Mouse (Mus musculus) kidney, embryonic 16.5 days (tissue): ENCODE data around the gene Gm21887. TPM values are rescaled to one million over a fixed set of nuclear protein-coding genes. Genes with fewer than 3 reads are reported as not detected.
A peak's percentile ranks its signal among the peaks of the same experiment; 100 is the strongest.
"Not testable (repeated sequence)": the region's sequence is repeated elsewhere in the genome, so short reads cannot be mapped to it uniquely, and the experiment has no call there.

Experiments
- ATAC-seq: fragments of 200-750 bp; cut with Nextera tagmentation; 2 replicates; pipeline ENCODE4 v1.8.0; 2017; ENCODE audit warnings: moderate TSS enrichment; ENCODE audit not compliant: low FRiP score, low TSS enrichment
- H3K27ac ChIP-seq: fragments of 300-500 bp; sonication (generic); 2 replicates; pipeline ENCODE4 v1.5.1; 2014; ENCODE audit warnings: low read length
- H3K27me3 ChIP-seq: fragments of 300-500 bp; sonication (generic); 2 replicates; pipeline ENCODE4 v1.6.1; 2014; ENCODE audit warnings: low read length, control low read depth, mixed read lengths; ENCODE audit not compliant: insufficient read depth
- H3K36me3 ChIP-seq: fragments of 300-500 bp; sonication (generic); 2 replicates; pipeline ENCODE4 v1.6.1; 2014; ENCODE audit warnings: low read length, control low read depth, mixed read lengths; ENCODE audit not compliant: insufficient read depth
- H3K4me1 ChIP-seq: fragments of 300-500 bp; sonication (generic); 2 replicates; pipeline ENCODE4 v1.6.1; 2014; ENCODE audit warnings: low read length, control low read depth, mixed read lengths; ENCODE audit not compliant: insufficient read depth
- H3K4me2 ChIP-seq: fragments of 300-500 bp; sonication (generic); replicated peaks from 2 replicates; pipeline ENCODE4 v1.6.1; 2014; ENCODE audit warnings: low read depth, low read length
- H3K4me3 ChIP-seq: fragments of 300-500 bp; sonication (generic); 2 replicates; pipeline ENCODE4 v1.5.1; 2014; ENCODE audit warnings: mild to moderate bottlenecking, low read length
- H3K9ac ChIP-seq: fragments of 300-500 bp; sonication (generic); replicated peaks from 2 replicates; pipeline ENCODE4 v1.6.1; 2014; ENCODE audit warnings: low read length
- H3K9me3 ChIP-seq: fragments of 300-500 bp; sonication (generic); 2 replicates; pipeline ENCODE4 v1.6.1; 2016; ENCODE audit warnings: low read length, control low read depth
- WGBS: fragments of 180-500 bp; shearing (Covaris S2); extraction: QIAGEN DNeasy Blood & Tissue Kit; methylation state at CpG from one replicate; pipeline ENCODE4 v1.1.7; 2014; 5-methylcytosine and 5-hydroxymethylcytosine counted together
- polyA plus RNA-seq: library from polyadenylated mRNA; unstranded; fragments of >200 nt; fragmentation: Nextera tagmentation; extraction: Ambion mirVana; gene quantifications from 2 replicates; pipeline ENCODE4 v1.2.1, GENCODE M21; 2015

The Gm21887 gene
- polyA plus RNA-seq, 1 experiment from 2014 or later, result 162 TPM

- H3K27ac ChIP-seq, H3K4me3 ChIP-seq, H3K4me2 ChIP-seq, H3K4me1 ChIP-seq, H3K9ac ChIP-seq, ATAC-seq, H3K27me3 ChIP-seq: not testable (repeated sequence)
- peaks cover 35% of the 10 kb centered on the region for H3K9me3 ChIP-seq
- H3K36me3 ChIP-seq, result peaks cover 12% of the 10 kb centered on the region
- 100% methylated on average over 1 of the region's 10 CpGs for WGBS
Observed at GRCm38 (mm10) chrX:170011529-170011879, 2.0 kb downstream of the Gm21887 start.

GRCm38 (mm10) chrX:170013421-170013820, 4.0 kb downstream of the Gm21887 start:
- not testable (repeated sequence) for H3K27me3 ChIP-seq, H3K9ac ChIP-seq, H3K4me1 ChIP-seq, H3K27ac ChIP-seq, H3K4me3 ChIP-seq, H3K4me2 ChIP-seq, ATAC-seq
- peaks cover 27% of the 10 kb centered on the region for H3K9me3 ChIP-seq
- no CpG with 5 or more reads among the region's 13 CpGs for WGBS
- H3K36me3 ChIP-seq, result peaks cover 23% of the 10 kb centered on the region

DNA sequence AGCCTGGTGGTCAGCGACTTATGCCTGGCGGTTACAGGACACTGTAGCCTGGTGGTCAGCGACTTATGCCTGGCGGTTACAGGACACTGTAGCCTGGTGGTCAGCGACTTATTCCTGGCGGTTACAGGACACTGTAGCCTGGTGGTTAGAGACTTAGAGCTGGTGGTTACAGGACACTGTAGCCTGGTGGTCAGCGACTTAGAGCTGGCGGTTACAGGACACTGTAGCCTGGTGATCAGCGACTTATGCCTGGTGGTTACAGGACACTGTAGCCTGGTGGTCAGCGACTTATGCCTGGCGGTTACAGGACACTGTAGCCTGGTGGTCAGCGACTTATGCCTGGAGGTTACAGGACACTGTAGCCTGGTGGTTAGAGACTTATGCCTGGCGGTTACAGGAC, 4.6 kb downstream of the Gm21887 start:
- H3K4me3 ChIP-seq, H3K27ac ChIP-seq, H3K4me1 ChIP-seq, ATAC-seq, H3K9ac ChIP-seq, H3K4me2 ChIP-seq, H3K27me3 ChIP-seq: not testable (repeated sequence)
- 93% methylated on average over 3 of the region's 13 CpGs for WGBS
- Histone ChIP-seq H3K9me3 (peaks cover 33% of the 10 kb centered on the region), H3K36me3 (peaks cover 29% of the 10 kb centered on the region)

DNA sequence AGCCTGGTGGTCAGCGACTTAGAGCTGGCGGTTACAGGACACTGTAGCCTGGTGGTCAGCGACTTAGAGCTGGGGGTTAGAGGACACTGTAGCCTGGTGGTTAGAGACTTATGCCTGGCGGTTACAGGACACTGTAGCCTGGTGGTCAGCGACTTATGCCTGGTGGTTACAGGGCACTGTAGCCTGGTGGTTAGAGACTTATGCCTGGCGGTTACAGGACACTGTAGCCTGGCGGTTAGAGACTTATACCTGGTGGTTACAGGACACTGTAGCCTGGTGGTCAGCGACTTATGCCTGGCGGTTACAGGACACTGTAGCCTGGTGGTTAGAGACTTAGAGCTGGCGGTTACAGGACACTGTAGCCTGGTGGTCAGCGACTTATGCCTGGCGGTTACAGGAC, 6.4 kb downstream of the Gm21887 start:
- WGBS, result 86% methylated on average over 10 of the region's 12 CpGs
- H3K4me1 ChIP-seq, H3K4me3 ChIP-seq, H3K27ac ChIP-seq, ATAC-seq, H3K27me3 ChIP-seq, H3K9ac ChIP-seq, H3K4me2 ChIP-seq: not testable (repeated sequence)
- Histone ChIP-seq H3K36me3 (peaks cover 36% of the 10 kb centered on the region), H3K9me3 (peaks cover 28% of the 10 kb centered on the region)

DNA sequence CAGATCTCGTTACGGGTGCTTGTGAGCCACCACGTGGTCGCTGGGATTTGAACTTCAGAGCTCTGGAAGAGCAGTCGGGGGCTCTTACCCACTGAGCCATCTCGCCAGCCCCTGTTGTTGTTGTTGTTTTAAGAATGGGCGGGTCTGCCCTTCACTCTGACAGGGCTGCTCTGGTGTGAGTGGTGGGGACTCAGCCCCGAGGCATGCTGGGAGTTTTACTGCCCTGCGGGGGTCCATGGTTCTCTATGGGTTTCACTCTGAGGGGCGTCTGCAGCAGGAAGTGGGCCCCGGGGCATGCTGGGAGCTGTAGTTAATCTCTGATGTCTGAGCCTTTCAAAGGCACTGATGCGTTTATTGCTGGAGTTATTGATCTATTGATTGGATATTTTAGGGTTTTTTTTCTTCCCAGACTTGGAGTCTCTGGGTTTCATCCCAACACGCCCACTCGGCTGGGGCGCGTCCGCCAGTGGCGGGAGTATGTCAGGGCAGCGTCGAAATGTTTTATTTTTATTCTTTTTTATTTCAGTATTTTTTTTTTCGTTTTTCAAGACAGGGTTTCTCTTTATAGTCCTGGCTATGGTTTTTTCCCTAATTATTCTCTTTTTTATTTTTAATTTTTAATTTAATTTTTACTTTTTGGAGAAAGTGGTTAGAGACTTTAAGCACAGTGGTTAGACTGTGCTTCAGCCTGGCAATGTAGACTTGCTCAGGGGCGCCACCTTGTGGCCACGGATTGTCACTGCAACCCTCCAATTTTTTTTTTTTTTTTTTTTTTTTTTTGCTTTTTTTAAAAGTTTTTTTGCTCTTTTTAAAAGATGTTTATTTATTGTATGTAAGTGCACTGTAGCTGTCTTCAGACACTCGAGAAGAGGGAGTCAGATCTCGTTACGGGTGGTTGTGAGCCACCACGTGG, 8.1 kb downstream of the Gm21887 start:
- Histone ChIP-seq H3K4me2 (peak overlapping the region; percentile 12; the same call in 1 of the 2 replicates), H3K36me3 (peaks cover 39% of the 10 kb centered on the region), H3K27ac (peak overlapping the region; percentile 3; the same call in 1 of the 2 replicates), H3K4me3 (0 out of 2 replicates have a peak overlapping the region, but pooled peaks have one; percentile 5), H3K9me3 (peaks cover 30% of the 10 kb centered on the region)
- H3K4me1 ChIP-seq, H3K27me3 ChIP-seq, H3K9ac ChIP-seq: not testable (repeated sequence)
- 49% methylated on average over 27 of the region's 27 CpGs for WGBS
- peak; percentile 91 for ATAC-seq

DNA sequence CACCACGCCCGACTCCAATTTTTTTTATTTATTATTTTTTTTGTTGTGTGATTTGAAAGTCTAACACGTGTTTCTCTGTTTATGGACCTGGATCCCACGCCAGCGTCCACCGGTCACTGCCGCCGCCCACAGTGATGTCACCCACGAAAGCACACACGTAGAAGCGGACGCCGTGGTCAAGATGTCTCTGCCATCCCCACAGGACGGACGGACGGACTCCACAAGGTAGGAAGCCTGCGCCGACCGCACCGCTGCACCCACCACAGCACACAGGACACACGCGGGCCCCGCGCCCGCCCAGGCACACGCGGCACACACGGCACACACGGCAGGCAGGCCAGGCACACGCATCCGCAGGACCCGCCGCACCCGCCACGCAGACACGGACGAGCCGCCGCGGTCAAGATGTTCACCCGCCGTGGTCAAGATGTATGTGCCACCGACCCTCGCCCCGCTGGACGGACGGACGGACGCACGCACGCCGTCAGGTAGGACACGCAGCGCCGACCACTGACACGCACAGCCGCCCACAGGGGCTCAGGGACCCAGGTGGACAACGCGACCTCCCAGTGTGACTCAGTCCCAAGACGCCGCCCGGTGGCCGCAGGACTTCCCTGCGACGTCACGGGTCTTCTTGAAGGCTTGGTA, 9.2 kb downstream of the Gm21887 start:
- not testable (repeated sequence) for H3K4me1 ChIP-seq, H3K9ac ChIP-seq, H3K4me2 ChIP-seq, H3K27me3 ChIP-seq, H3K4me3 ChIP-seq, H3K27ac ChIP-seq
- peaks cover 30% of the 10 kb centered on the region for H3K9me3 ChIP-seq
- WGBS, result 85% methylated on average over 66 of the region's 66 CpGs
- peaks cover 39% of the 10 kb centered on the region for H3K36me3 ChIP-seq
- ATAC-seq, result peak; percentile 91

DNA sequence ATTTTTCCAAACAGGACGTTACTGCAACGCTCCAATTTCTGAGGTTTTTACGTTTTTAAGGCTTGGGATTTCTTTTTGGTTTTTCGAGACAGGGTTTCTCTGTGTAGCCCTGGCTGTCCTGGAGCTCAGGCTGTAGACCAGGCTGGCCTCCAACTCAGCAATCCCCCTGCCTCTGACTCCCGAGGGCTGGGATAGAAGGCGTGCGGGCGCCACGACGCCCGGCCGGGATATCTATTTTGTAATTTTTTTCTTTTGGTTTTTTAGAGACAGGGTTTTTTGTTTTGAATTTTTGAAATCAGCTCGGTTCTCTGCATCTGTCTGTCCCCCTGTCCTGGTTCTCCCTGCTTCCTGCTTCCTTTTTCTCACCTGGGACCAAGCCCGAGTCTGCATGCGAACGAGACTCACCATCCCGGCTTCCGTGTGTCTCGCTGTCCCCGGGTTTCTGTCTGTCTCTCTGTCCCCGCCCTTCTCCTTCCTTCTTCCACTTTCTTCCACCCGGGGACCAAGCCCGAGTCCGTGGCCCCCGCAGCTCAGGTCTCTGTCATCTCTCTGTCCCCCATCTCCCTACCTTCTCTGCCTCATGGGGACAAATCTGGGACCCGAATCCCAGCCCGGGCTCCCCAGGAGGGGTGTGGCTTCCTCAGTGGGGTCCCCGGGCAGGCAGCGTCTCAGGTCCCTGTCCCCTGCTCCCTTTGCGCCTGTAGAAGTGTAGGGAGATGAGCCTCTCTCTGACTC, 9.9 kb downstream of the Gm21887 start:
- peak; percentile 62 for ATAC-seq
- not testable (repeated sequence) for H3K27ac ChIP-seq, H3K4me2 ChIP-seq, H3K9ac ChIP-seq, H3K27me3 ChIP-seq, H3K4me1 ChIP-seq, H3K4me3 ChIP-seq
- peaks cover 39% of the 10 kb centered on the region for H3K36me3 ChIP-seq
- peaks cover 30% of the 10 kb centered on the region for H3K9me3 ChIP-seq
- 84% methylated on average over 30 of the region's 30 CpGs for WGBS

GRCm38 (mm10) chrX:170019954-170020689, 10.7 kb downstream of the Gm21887 start:
- Histone ChIP-seq H3K9me3 (peaks cover 30% of the 10 kb centered on the region), H3K36me3 (peaks cover 39% of the 10 kb centered on the region)
- H3K9ac ChIP-seq, H3K27ac ChIP-seq, H3K4me2 ChIP-seq, H3K27me3 ChIP-seq, H3K4me1 ChIP-seq, ATAC-seq, H3K4me3 ChIP-seq: not testable (repeated sequence)
- 58% methylated on average over 14 of the region's 14 CpGs for WGBS

GRCm38 (mm10) chrX:170020690-170021050, 11.2 kb downstream of the Gm21887 start:
- ATAC-seq, H3K4me3 ChIP-seq, H3K4me1 ChIP-seq, H3K27ac ChIP-seq, H3K9ac ChIP-seq, H3K27me3 ChIP-seq, H3K4me2 ChIP-seq: not testable (repeated sequence)
- WGBS, result 48% methylated on average over 9 of the region's 9 CpGs
- H3K9me3 ChIP-seq, result peaks cover 30% of the 10 kb centered on the region
- H3K36me3 ChIP-seq, result peaks cover 39% of the 10 kb centered on the region
